Mouse (Mus musculus) megakaryocyte, embryonic 14.5 days (primary cell): ENCODE measurements around the gene Ugt1a6a. TPM values are rescaled to one million over a fixed set of nuclear protein-coding genes. Genes with fewer than 3 reads are reported as not detected.

Experiments
- H3K27me3 ChIP-seq: replicated peaks from 2 replicates; pipeline ENCODE3; 2012; ENCODE audit warnings: inconsistent platforms
- H3K36me3 ChIP-seq: replicated peaks from 2 replicates; pipeline ENCODE3; 2012; ENCODE audit warnings: low read length, inconsistent platforms, mixed read lengths
- H3K4me1 ChIP-seq: 2 replicates; pipeline ENCODE4 v1.6.1; 2012; ENCODE audit warnings: inconsistent platforms
- H3K4me3 ChIP-seq: replicated peaks from 2 replicates; pipeline ENCODE3; 2012; ENCODE audit warnings: moderate library complexity, mild to moderate bottlenecking, inconsistent platforms
- H3K9me3 ChIP-seq: 2 replicates; pipeline ENCODE4 v1.6.1; 2012; ENCODE audit warnings: inconsistent platforms
- FLI1 ChIP-seq: IDR thresholded peaks from 2 replicates; pipeline ENCODE4 v1.6.1; 2012; ENCODE audit warnings: low read length, inconsistent platforms, mixed read lengths
- GATA1 ChIP-seq: IDR thresholded peaks from 3 replicates; pipeline ENCODE4 v1.6.1; 2012; ENCODE audit warnings: mixed read lengths, low read length, inconsistent platforms, borderline replicate concordance
- polyA plus RNA-seq: library from polyadenylated mRNA; stranded (reverse); fragments of >175 nt; gene quantifications from 2 replicates; pipeline ENCODE4 v1.2.3, GENCODE M21; 2012; ENCODE audit warnings: low replicate concordance; ENCODE audit not compliant: insufficient read depth

Ugt1a6a gene
- polyA plus RNA-seq, 1 experiment = not detected

DNA sequence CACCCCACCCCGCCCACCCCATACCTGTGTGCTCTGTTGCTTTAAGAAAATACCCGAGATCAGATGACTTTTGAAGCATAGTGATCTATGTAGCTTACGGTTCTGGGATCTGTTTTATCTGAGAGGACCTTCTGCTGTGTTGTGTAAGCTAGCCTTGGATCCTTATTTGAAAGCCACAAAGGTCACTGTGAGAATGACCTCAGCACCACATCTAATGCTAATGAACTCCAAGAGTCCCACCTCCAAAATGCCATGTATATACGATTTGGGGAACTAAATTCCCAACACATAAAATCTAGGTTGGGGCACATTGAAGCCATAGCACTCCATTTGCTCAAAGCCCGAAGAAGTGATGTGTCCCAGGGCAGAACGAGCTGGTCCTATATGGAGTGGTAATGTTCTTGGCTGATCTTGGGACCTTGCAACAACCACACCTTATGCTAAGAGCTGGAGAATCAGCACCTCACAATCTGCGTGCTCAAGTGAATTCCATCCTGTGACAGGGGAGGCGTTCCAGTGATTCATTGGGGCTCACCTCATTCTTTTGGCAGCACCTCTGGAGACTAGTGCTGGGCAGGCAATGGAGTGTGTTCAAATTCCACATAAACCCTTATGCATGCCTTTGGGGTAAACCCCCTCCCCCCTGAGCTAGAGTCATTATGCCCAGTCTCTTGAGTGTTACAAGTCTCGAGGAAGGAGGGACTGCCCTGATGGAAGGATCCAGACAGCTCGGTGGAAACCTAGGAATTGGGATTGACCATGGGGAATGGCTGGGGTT is 122.5 kb downstream of the Ugt1a6a start:
- H3K4me3 ChIP-seq = no peak overlapping the region
- TF ChIP-seq GATA1 (no peak), FLI1 (no peak)
- H3K36me3 ChIP-seq = peaks cover 29% of the 10 kb centered on the region
- peaks cover 11% of the 10 kb centered on the region for H3K27me3 ChIP-seq
- peaks cover 54% of the 10 kb centered on the region for H3K9me3 ChIP-seq
- peaks cover 32% of the 10 kb centered on the region for H3K4me1 ChIP-seq

DNA sequence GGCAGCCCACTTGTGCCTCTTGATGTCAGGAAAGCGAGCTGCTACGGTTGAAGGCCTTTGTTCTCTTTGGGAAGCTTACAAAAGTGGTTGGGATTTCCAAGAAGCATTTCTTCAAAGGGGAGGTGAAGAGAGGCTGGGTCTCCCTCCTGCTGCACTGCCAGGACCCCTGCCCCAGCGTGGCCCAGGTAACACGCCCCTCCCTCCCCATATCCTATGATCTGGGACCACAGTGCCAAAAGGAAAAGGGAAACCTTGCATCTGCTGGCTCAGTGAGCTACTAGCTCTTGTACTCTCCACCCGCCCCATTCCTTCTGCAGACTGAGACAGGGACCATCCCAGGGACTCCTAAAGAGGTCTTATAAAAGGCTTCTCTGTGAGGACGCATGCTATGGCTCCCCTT is 123.1 kb downstream of the Ugt1a6a start:
- TF ChIP-seq GATA1 (no peak), FLI1 (no peak)

DNA sequence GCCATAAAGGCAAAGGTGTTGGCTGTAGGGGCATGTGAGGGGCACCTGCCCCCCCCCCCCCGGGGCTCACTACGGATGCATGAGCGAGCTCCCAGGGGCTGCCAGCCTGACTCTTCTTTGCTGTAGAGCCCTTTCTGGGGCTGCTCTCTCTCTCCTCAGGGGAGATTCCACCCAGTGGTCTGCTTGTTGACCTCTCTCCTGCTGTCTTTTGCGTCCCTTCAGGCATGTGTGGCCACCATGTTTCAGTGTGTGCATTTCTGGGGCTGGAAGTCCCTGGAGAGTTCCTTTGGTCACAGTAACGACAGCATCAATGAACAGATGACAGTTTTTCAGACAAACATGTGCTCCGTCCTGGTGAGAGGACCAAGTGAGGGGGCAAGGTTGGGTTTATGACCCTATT is 123.8 kb downstream of the Ugt1a6a start:
- peaks cover 42% of the 10 kb centered on the region for H3K36me3 ChIP-seq
- peaks cover 34% of the 10 kb centered on the region for H3K4me1 ChIP-seq
- H3K4me3 ChIP-seq = no peak overlapping the region
- TF ChIP-seq GATA1 (no peak), FLI1 (no peak)
- peaks cover 41% of the 10 kb centered on the region for H3K9me3 ChIP-seq
- peaks cover 11% of the 10 kb centered on the region for H3K27me3 ChIP-seq

More for the DNA sequence above, 123.1 kb downstream of the Ugt1a6a start:
- Histone ChIP-seq H3K9me3 (peaks cover 48% of the 10 kb centered on the region), H3K27me3 (peaks cover 11% of the 10 kb centered on the region), H3K36me3 (peaks cover 35% of the 10 kb centered on the region), H3K4me1 (peaks cover 38% of the 10 kb centered on the region), H3K4me3 (no peak overlapping the region)

DNA sequence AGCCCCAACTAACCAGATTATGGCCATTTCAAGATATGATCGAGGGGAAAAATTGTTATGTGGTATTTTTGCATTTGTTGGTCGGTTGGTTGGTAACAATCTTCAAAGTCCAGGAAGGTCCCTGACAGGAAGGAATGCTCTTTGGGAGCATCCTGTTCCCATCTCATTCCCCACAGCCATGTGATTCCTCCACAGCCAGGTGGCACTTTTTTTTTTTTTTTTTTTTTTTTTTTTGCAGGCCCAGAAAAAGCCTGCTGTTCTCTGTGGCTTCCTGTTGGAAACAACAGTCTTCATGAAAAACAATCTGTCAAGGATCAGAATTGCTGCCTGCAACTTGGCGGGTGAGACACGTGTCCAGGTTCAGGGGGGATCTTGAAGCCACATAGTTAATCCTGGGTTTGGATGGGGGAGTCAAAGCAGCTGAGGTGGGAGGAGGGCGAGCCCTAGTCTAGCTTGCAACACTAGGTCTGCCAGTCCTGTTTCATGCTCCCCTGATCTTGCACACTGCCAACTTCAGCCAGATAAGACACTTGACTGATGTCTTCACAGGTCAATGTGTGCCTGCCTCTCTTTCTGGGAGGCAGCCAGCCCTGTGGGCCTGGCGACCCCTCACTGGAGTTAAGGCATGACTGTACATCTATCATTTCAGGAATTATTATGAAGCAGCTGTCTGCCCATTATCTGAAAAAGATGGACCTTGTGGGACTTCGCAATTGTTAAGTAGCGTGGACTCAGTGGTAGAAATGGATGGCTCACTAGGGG is 124.5 kb downstream of the Ugt1a6a start:
- Histone ChIP-seq H3K27me3 (peaks cover 11% of the 10 kb centered on the region), H3K4me1 (peaks cover 33% of the 10 kb centered on the region), H3K9me3 (peaks cover 36% of the 10 kb centered on the region), H3K36me3 (peaks cover 49% of the 10 kb centered on the region), H3K4me3 (peak overlapping the region; percentile 9)
- no peak for TF ChIP-seq GATA1
- no peak for TF ChIP-seq FLI1

DNA sequence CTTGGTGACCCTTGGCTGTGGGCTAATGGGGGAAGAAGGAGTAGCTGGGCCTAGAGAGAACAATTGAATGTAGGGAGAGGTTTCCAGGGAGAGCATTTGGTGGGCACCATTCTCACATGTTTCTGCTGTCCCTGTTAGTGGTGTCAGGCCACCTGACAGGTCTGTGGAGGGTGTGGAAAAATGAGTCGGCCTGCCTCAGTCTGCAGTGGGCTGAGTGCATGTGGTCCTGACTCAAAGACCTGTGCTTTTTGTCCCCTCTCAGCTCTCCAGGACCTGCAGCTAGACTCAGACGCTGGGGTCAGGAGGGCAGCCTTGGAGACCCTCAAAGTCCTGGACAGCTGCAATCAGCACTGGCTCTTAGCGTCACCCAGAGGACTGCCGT is 125.0 kb downstream of the Ugt1a6a start:
- Histone ChIP-seq H3K4me3 (no peak overlapping the region), H3K27me3 (peaks cover 11% of the 10 kb centered on the region), H3K36me3 (peaks cover 55% of the 10 kb centered on the region), H3K4me1 (peaks cover 33% of the 10 kb centered on the region), H3K9me3 (peaks cover 35% of the 10 kb centered on the region)
- no peak for TF ChIP-seq GATA1
- TF ChIP-seq FLI1 = no peak

DNA sequence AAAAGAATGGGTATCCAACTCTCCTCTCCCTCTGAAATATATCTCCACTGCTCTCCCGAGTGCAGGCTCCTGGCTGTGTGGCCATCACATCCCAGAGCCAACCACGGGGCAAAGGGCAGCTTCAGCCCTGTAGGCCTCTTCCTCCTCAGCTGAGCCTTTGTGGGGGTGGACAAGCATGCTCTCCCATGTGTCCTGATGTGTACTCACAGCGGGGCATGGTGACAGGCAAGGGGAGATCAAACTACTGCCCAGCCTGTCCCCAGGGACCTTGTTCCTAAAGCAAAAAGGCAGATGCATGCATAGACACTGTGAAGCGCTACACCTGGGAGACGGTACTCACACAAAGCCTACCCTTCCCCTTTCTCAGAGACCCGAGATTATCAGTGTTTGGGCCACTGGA is 125.5 kb downstream of the Ugt1a6a start:
- H3K4me3 ChIP-seq = peak overlapping the region; percentile 1
- H3K36me3 ChIP-seq = peaks cover 60% of the 10 kb centered on the region
- TF ChIP-seq FLI1 (0 out of 2 replicates have a peak, but pooled peaks have one; percentile 16), GATA1 (no peak)
- peaks cover 11% of the 10 kb centered on the region for H3K27me3 ChIP-seq
- H3K4me1 ChIP-seq = peaks cover 33% of the 10 kb centered on the region
- peaks cover 30% of the 10 kb centered on the region for H3K9me3 ChIP-seq

DNA sequence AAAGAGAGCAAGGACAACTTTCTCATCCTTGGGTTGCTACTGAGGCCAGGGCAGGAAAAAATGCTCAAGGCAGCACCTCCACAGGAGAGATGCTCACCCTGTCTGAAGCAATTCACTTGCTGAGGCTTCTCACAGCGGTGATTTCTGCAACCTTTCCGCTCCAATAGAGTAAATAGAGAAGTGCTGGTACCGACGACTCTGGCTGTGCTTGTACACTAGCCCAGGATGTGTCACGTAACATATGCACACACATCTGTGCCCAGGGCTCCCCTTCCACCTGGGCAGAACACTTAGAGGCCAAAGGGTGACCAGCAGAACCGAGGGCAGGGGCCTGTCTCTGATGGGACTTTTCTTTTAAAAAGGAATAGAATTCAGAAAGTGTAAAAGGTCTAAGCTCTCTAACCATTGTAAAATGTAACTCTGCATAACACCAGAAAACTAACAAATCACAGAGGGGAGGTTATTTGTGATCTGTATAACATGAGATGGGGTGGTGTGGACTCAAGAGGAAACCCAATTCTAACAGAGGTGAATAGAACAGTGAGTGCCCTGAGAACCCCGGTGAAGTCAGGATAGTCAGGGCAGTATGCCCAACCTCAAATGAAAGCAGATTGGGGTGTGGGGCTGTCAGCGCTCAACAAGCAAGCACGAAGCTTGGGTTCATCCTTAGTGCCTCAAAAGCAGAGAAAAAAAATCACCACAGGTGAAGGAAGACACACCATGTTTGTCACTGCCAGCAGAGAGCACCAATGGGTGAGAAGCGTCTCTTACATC is 126.2 kb downstream of the Ugt1a6a start:
- peaks cover 33% of the 10 kb centered on the region for H3K4me1 ChIP-seq
- peaks cover 6% of the 10 kb centered on the region for H3K27me3 ChIP-seq
- peaks cover 23% of the 10 kb centered on the region for H3K9me3 ChIP-seq
- no peak overlapping the region for H3K4me3 ChIP-seq
- TF ChIP-seq FLI1 = no peak
- TF ChIP-seq GATA1 = no peak
- peaks cover 66% of the 10 kb centered on the region for H3K36me3 ChIP-seq

DNA sequence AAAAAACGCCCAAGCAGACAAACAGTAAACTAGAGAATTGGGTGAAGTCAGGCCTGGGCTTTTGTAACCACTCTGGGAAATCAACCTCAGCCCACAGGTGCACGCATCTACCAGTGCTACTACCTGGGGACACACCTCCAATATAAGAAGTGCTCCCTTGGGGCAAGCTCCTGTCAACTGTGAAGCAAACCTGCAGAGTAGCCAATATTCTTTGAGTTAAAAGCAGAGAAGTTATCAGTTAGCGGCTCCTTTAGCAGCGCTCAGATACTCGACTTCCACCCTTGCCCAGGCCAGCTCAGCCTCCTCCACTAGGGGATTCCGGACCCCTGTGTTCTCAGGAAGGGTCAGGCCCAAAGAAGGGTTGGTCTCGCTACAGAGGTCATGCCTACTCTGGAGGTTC is 127.1 kb downstream of the Ugt1a6a start:
- Histone ChIP-seq H3K4me3 (no peak overlapping the region), H3K4me1 (peaks cover 33% of the 10 kb centered on the region), H3K9me3 (peaks cover 15% of the 10 kb centered on the region), H3K27me3 (no peaks in the 10 kb centered on the region), H3K36me3 (peaks cover 76% of the 10 kb centered on the region)
- no peak for TF ChIP-seq GATA1
- no peak for TF ChIP-seq FLI1

DNA sequence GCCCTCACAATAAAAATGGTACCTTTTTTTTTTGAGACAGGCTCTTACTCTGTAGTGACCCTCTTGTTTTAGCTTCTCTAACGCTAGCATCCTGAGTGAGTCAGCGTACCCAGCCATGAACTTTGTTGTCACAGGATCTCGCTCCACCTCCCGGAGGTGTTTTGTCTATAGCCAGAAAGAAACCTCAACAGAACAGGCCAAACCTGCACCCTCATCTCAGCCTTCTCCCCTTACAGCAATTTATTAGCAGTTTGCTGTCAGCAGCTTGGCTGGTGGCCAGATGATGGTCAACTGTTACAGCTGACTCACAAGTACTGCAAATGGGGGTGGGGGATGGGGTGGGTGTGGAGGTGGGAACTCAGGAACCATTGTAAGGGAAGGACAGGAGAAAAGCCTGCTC is 127.6 kb downstream of the Ugt1a6a start:
- H3K36me3 ChIP-seq = peaks cover 81% of the 10 kb centered on the region

DNA sequence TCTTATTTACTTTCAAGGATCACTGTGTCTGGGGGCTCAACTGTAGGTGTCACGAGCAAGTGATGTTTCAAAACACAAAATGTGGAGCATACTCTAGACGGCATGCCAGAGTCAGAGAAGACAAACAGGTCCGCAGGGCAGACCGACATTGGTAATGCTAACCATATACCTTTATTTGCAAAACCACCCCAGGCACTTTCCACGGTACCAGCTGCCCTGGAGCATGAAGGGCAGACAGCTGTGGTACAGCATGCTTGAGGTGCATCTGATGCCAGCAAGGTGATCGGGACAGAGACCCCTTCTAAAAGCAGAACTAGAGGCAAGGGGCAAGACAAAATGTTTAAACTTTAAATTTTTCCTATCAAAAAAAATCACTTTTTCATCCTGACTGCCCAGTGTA is 128.4 kb downstream of the Ugt1a6a start:
- Histone ChIP-seq H3K4me3 (no peak overlapping the region), H3K4me1 (peaks cover 33% of the 10 kb centered on the region), H3K9me3 (peaks cover 6% of the 10 kb centered on the region), H3K27me3 (no peaks in the 10 kb centered on the region), H3K36me3 (peaks cover 88% of the 10 kb centered on the region)
- TF ChIP-seq GATA1 = no peak
- no peak for TF ChIP-seq FLI1

More for the DNA sequence above, 127.6 kb downstream of the Ugt1a6a start:
- TF ChIP-seq FLI1 (no peak), GATA1 (no peak)
- H3K4me3 ChIP-seq = no peak overlapping the region
- no peaks in the 10 kb centered on the region for H3K27me3 ChIP-seq
- H3K9me3 ChIP-seq = peaks cover 12% of the 10 kb centered on the region
- peaks cover 33% of the 10 kb centered on the region for H3K4me1 ChIP-seq
